Mouse (Mus musculus) right cerebral cortex, postnatal 25 days (tissue): ENCODE results near the gene Kif3a.
"Not testable (repeated sequence)": the region's sequence is repeated elsewhere in the genome, so short reads cannot be mapped to it uniquely, and the experiment has no call there.

Experiments
- DNase-seq: peaks from one replicate; pipeline ENCODE4 v3.0.0; 2022

Kif3a gene

GRCm38 (mm10) chr11:53546271-53546670 lies 20.9 kb upstream of the Kif3a start:
- no peak for DNase-seq

GRCm38 (mm10) chr11:53547566-53547965 lies 19.6 kb upstream of the Kif3a start:
- DNase-seq: no peak

DNA sequence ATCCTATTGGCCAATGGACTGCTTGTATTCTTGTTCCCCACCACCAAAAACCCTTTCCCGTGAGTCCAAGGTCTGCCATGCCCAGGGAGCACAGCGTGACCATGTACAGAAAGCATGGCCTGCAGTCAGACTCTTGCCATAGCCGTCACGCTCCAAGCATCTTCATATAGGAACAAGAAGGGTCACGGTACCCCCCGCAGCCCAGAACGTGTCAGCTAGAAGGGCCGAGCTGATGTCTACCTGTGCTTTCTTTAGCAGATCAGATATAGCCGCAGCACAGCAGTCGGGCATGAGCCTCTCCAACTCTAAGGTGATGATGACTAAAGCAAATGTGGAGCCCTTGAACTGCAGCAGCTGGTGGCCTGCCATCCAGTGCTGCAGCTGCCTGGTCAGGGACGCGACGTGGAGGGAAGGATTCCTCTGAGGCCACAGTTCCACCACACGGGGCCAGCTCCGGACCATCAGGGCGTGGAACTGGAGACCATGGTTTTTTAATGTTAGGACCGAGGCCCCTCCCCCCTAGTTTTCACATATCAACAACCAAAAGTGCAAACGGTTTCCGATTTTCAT lies 19.1 kb upstream of the Kif3a start:
- no peak for DNase-seq

DNA sequence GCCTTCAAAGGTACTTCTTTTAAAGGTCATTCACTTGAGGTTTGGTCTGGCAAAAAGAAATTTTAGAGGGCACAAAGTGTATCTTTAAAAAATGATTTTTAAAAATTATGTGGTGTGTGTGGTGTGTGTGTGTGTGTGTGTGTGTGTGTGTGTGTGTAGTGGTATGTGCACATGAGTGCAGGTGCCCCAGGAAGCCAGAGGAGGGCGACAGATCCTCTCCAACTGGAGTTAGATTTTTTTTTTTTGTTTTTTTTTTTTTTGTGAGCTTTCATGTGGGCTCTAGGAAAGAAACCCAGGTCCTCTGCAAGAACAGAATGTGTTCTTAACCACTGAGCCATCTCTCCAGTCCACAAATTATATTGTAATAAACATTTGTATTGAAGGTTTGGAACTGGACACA lies 16.5 kb upstream of the Kif3a start:
- no peak for DNase-seq

DNA sequence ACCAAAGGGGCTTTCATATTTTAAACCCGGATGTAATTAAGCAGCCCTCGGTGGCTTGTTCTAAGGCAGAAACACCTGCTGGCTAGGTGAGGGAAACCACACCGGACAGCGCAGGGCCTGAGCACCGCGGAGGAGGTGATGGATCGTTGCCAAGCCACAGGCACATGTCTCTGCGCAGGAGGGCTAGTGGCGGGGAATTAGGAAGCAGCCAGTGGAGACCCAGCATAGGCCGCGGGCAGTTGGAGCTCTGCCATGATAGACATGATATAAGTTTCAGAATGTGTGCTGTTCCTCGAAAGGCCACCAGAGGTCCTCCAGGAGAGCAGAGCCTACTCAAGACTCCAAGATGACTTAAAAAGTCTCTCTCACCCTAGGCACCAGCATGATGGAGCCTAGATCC lies 15.4 kb upstream of the Kif3a start:
- no peak for DNase-seq

GRCm38 (mm10) chr11:53556529-53556928 lies 10.7 kb upstream of the Kif3a start:
- not testable (repeated sequence) for DNase-seq

- not testable (repeated sequence) for DNase-seq
These were observed 9.2 kb upstream of the Kif3a start for GRCm38 (mm10) chr11:53557992-53558391.

- not testable (repeated sequence) for DNase-seq
These were observed 7.2 kb upstream of the Kif3a start for GRCm38 (mm10) chr11:53559980-53560379.

- no peak for DNase-seq
These were observed 5.2 kb upstream of the Kif3a start for GRCm38 (mm10) chr11:53561986-53562385.

- no peak for DNase-seq
These were observed 533 bp upstream of the Kif3a start for GRCm38 (mm10) chr11:53566646-53567045.

DNA sequence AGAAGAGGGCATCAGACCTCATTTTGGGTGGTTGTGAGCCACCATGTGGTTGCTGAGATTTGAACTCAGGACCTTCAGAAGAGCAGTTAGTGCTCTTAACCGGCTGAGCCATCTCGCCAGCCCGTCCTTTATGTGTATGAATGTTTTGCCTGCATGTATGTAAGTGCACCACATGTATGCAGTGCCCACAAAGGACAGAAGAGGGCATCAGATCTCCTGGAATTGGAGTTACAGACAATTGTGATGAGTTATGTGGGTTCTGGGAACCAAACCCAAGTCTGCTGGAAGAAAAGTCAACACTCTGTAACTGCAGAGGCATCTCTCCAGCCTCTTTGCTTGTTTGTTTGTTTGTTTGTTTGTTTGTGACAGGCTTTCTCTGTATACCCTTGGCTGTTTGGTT lies 13.4 kb downstream of the Kif3a start:
- DNase-seq: no peak

GRCm38 (mm10) chr11:53583151-53583550 lies 16.0 kb downstream of the Kif3a start:
- no peak for DNase-seq

- no peak for DNase-seq
These were observed 17.7 kb downstream of the Kif3a start for GRCm38 (mm10) chr11:53584849-53585248.

GRCm38 (mm10) chr11:53585510-53585909 lies 18.3 kb downstream of the Kif3a start:
- no peak for DNase-seq

DNA sequence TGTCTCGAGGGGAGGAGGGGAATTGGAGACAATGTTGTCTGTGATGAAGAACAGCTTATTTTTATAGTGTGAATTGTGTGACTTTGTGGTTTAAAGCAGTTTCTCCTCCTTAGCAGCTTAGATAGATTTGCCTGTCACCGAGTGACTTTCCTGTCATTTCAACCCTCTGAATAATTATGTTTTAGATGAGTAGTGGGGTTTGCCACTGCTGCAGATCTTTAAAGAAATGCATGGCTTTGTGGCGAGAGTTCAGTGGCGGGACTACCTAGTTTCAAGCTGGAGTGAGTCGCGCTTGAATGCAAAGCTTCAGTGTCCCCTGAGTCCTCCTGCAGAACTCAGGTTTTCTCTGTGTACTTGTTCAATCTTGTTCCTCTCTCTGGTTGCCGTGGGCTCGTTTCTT lies 21.1 kb downstream of the Kif3a start:
- DNase-seq: no peak

GRCm38 (mm10) chr11:53590368-53590768 lies 23.2 kb downstream of the Kif3a start:
- DNase-seq: no peak

DNA sequence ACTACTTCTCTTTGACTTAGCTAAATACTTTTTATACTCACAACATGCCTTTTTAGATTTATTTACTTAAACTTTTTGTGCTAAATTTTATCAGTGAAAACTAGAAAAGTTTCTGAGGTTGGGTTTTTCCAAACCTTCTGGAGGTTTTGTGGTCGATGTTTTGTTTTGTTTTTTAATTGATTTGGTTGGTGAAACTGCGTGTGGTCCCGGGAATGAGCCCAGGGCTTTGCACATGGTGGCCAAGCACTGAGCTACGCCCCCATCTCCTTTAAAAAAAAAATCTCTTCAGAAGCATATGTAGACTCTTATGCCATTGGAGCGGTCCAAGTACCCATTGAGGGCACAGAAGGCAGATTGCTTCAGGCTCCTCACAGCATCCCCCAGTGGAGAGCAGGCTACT lies 23.9 kb downstream of the Kif3a start:
- DNase-seq: no peak

GRCm38 (mm10) chr11:53604983-53605382 lies 37.8 kb downstream of the Kif3a start:
- DNase-seq: no peak

DNA sequence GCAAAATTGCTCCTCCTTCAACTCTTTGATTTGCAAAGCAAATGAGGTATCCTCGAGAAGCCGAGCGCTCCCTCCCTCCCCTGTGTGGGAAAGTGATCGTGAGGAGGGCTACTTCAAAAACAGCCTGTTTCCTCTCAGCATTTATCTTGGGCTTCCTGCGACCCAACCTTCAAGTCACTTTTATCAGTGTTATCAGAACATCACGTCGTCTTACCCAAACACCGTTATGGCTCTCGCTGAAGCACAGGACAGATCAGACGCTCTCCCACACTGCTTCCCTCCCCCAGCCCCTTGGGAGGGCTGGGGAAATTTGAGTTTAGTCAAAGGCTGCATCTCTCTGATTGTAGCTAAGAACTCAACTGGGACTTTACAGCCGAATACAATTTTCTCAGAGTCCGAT lies 38.4 kb downstream of the Kif3a start:
- no peak for DNase-seq

GRCm38 (mm10) chr11:53609231-53609630 lies 42.1 kb downstream of the Kif3a start:
- no peak for DNase-seq

DNA sequence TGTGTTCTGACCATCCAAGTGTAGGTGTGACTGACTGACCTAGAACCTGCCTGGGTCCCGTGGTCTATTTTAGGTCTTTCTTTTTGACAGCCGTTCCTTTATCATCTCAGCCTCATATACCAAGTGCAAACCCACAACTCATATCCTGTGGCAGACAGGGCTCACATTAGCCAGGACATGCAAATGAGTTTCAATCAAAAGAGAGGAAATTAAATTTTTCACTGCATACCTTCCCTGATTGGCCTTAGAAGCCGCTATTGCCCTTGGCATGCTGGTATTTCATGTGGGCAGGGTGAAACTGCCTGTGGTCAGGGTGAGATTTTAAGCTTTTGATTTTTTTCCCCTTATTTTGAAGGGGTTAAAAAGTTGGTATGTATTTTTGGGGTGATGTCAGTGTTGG lies 42.5 kb downstream of the Kif3a start:
- DNase-seq: no peak

DNA sequence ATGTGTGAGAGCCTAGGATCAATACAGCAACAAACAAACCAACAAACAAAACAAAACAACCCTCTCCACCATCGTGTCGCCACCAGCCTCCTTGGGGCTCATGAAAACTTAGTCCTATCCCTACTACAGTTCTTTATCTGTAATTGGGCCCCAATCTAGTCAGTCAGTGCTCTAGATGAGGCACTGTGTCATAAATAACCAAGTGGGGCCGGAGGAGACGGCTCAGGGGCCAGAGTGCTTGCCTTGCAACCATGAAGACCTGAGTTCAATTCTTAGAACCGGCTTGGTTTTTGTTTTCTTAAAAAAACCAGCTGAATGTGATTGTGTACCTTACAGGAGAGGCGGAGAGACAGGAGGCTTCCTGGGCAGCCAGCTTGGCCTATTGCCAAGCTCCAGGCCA lies 48.0 kb downstream of the Kif3a start:
- DNase-seq: no peak

GRCm38 (mm10) chr11:53615575-53615974 lies 48.4 kb downstream of the Kif3a start:
- no peak for DNase-seq

GRCm38 (mm10) chr11:53616748-53617558 lies 49.8 kb downstream of the Kif3a start:
- DNase-seq: no peak
